Mouse (Mus musculus): ENCODE results near the gene Tmem189. TPM values are rescaled to one million over a fixed set of nuclear protein-coding genes. Genes with fewer than 3 reads are reported as not detected.

The Tmem189 gene
- total and polyA plus RNA-seq, 3 experiments, result 17.5 to 38.8 (median 20.1) TPM

DNA sequence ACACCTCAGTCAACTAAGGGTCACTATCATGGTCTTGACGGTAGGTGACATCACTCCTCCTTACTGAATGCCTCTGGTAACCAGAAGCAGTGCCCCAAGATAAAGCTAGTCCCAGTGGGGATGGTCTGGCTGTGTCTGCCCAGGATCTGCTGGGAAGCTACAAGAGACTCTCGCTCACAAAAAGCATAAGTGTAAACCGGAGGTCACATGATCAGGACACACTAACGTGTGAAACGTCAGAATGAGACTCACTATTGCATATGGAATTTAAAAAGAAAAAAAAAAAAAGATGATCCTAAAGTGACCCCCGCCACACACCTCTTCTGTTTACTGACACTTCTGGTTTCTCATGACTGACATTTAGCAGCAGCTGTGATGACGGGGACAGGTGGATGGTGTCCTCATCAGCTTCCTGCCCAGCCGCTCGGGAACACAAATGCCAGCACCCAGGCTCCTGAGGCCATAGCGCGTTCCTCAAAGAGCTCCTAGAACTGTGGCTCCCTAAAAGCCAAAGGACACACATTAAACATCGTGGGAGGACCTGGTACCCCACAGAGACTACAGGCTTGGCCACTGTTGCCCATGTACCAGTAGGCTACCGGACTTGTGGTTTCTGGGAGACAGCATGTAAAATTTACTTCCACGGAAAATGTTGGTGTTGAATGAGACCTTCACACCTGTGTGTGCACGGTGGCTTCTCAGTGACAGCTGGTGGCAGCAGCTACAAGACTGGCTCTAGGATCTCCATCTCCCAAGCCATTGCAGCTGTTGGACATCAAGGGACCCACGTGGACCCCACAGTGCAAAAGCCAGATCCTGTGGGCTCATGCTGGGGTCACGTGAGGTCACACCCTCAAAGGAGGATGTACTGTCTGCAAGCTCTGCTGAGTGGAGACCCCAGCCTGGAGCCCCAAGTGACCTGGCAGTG is 83.5 kb downstream of the Tmem189 start:
- ATAC-seq (ENCODE audit: extremely low read depth, insufficient number of reproducible peaks, low FRiP score, poor library complexity, severe bottlenecking), result no peak
- peaks cover 47% of the 10 kb centered on the region for H3K36me3 ChIP-seq (replicated peaks)
- H3K27me3 ChIP-seq (ENCODE audit: insufficient read depth, low read length), result peaks cover 32% of the 10 kb centered on the region
- no peak overlapping the region for H3K4me3 ChIP-seq (ENCODE audit: low read depth, low read length)
- no peak for DNase-seq (ENCODE audit: low spot score)
- no peaks in the 10 kb centered on the region for H3K9me3 ChIP-seq (replicated peaks)
- TF ChIP-seq TAL1 (conservative IDR thresholded peaks at IDR 0.05; ENCODE audit: low read depth, low read length) (no peak), GATA1 (IDR thresholded peaks at IDR 0.05; ENCODE audit: borderline replicate concordance, low read length) (no peak), POLR2AphosphoS5 (IDR thresholded peaks at IDR 0.05; ENCODE audit: insufficient replicate concordance, low read depth, low read length) (no peak), CTCF (IDR thresholded peaks at IDR 0.05; ENCODE audit: low read depth, low read length) (no peak), GATA2 (IDR thresholded peaks at IDR 0.05; ENCODE audit: borderline replicate concordance, low read depth, low read length) (no peak)
- H3K4me1 ChIP-seq (ENCODE audit: insufficient read depth, low read depth, low read length), result peaks cover 15% of the 10 kb centered on the region

DNA sequence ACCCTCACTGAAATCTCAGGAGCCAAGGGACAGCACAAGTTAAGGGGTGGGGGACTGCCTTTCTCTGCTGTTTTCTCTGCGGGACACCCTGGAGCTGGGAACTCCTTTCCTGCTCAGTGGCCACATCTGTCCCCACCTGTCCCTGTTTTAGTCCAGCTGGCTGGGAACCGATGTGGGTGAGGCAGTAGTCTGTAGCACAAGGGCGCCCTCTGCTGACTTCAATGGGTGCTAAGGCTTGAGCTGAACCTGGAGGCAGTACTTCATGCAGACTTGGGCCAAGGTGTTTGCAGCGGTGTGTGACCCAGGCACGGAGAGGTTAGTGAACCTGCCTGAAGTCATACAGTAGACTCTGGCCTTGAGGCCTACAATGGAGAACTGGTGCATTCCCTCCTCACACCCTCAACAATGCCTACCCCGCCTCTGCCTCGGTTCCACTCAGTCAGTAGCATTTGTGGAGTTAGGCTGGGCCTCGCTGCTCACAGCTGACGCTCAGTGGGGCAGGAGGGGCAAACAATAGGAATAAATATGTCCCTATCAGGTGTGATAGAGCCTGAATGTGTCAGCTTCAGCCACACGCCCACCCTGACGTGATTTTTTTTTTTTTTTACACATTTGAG is 84.3 kb downstream of the Tmem189 start:
- DNase-seq (ENCODE audit: low spot score) (peak; percentile 60), ATAC-seq (ENCODE audit: extremely low read depth, insufficient number of reproducible peaks, low FRiP score, poor library complexity, severe bottlenecking) (peak; percentile 43; the same call in 1 of the 2 replicates)
- Histone ChIP-seq H3K27me3 (ENCODE audit: insufficient read depth, low read length) (peaks cover 40% of the 10 kb centered on the region), H3K9me3 (replicated peaks) (no peaks in the 10 kb centered on the region), H3K4me3 (ENCODE audit: low read depth, low read length) (no peak overlapping the region), H3K4me1 (ENCODE audit: insufficient read depth, low read depth, low read length) (peaks cover 9% of the 10 kb centered on the region), H3K36me3 (replicated peaks) (peaks cover 39% of the 10 kb centered on the region)
- peak; percentile 54 for TF ChIP-seq CTCF (IDR thresholded peaks at IDR 0.05; ENCODE audit: low read depth, low read length)
- no peak for TF ChIP-seq GATA1 (IDR thresholded peaks at IDR 0.05; ENCODE audit: borderline replicate concordance, low read length)

DNA sequence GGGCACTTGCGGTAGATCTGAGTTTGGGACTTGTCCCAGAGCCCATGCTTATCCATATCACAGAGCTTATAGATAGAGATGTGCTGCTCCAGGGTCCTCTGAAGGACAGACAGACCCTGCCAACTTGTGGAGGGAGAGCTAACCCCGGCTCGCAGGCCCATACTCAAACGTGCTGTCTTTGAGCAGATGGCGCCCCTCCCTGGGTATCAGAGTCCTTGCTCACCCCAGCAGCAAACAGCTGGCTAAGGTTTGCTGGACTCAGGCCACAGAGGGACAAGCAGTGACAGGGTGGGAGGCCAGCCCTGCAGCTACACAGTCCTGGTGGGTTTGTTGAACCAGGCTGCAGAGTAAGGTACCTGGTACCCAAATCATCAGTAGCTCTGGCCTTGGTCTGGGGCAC is 86.6 kb downstream of the Tmem189 start:
- no peak for ATAC-seq (ENCODE audit: extremely low read depth, insufficient number of reproducible peaks, low FRiP score, poor library complexity, severe bottlenecking)

DNA sequence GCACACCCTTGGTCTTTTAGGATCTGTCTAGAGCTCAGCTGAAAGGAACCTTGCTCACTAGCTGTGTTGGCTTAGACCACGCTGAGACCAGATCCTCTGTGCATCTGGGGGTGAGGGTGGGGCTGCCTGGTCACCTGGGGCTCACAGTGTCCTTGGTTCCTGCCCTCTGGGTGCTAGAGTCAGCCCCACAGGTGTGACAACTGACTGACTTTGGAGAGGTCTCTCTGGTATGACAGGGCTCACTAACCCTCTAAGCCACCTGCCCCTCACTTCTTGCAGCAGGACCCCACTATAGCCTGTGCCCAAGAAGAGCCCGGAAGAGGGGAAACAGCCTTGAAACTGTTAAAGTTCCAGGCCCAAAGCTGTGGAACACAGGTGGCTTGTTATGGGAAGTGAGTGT is 87.3 kb downstream of the Tmem189 start:
- H3K4me3 ChIP-seq (ENCODE audit: low read depth, low read length), result no peak overlapping the region
- ATAC-seq (ENCODE audit: extremely low read depth, insufficient number of reproducible peaks, low FRiP score, poor library complexity, severe bottlenecking), result no peak
- H3K36me3 ChIP-seq (replicated peaks), result peaks cover 21% of the 10 kb centered on the region
- no peak for DNase-seq (ENCODE audit: low spot score)
- no peaks in the 10 kb centered on the region for H3K9me3 ChIP-seq (replicated peaks)
- H3K4me1 ChIP-seq (ENCODE audit: insufficient read depth, low read depth, low read length), result peaks cover 8% of the 10 kb centered on the region
- no peak for TF ChIP-seq TAL1 (conservative IDR thresholded peaks at IDR 0.05; ENCODE audit: low read depth, low read length)
- no peak for TF ChIP-seq POLR2AphosphoS5 (IDR thresholded peaks at IDR 0.05; ENCODE audit: insufficient replicate concordance, low read depth, low read length)
- TF ChIP-seq CTCF (IDR thresholded peaks at IDR 0.05; ENCODE audit: low read depth, low read length), result no peak
- no peak for TF ChIP-seq GATA2 (IDR thresholded peaks at IDR 0.05; ENCODE audit: borderline replicate concordance, low read depth, low read length)
- H3K27me3 ChIP-seq (ENCODE audit: insufficient read depth, low read length), result peaks cover 57% of the 10 kb centered on the region

More for the DNA sequence above, 86.6 kb downstream of the Tmem189 start:
- H3K36me3 ChIP-seq (replicated peaks), result peaks cover 25% of the 10 kb centered on the region
- peaks cover 8% of the 10 kb centered on the region for H3K4me1 ChIP-seq (ENCODE audit: insufficient read depth, low read depth, low read length)
- no peak overlapping the region for H3K4me3 ChIP-seq (ENCODE audit: low read depth, low read length)
- peaks cover 56% of the 10 kb centered on the region for H3K27me3 ChIP-seq (ENCODE audit: insufficient read depth, low read length)
- H3K9me3 ChIP-seq (replicated peaks), result no peaks in the 10 kb centered on the region
- no peak for TF ChIP-seq GATA2 (IDR thresholded peaks at IDR 0.05; ENCODE audit: borderline replicate concordance, low read depth, low read length)
- no peak for TF ChIP-seq GATA1 (IDR thresholded peaks at IDR 0.05; ENCODE audit: borderline replicate concordance, low read length)
- TF ChIP-seq POLR2AphosphoS5 (IDR thresholded peaks at IDR 0.05; ENCODE audit: insufficient replicate concordance, low read depth, low read length), result no peak
- no peak for TF ChIP-seq CTCF (IDR thresholded peaks at IDR 0.05; ENCODE audit: low read depth, low read length)
- no peak for TF ChIP-seq TAL1 (conservative IDR thresholded peaks at IDR 0.05; ENCODE audit: low read depth, low read length)
- DNase-seq (ENCODE audit: low spot score), result no peak

DNA sequence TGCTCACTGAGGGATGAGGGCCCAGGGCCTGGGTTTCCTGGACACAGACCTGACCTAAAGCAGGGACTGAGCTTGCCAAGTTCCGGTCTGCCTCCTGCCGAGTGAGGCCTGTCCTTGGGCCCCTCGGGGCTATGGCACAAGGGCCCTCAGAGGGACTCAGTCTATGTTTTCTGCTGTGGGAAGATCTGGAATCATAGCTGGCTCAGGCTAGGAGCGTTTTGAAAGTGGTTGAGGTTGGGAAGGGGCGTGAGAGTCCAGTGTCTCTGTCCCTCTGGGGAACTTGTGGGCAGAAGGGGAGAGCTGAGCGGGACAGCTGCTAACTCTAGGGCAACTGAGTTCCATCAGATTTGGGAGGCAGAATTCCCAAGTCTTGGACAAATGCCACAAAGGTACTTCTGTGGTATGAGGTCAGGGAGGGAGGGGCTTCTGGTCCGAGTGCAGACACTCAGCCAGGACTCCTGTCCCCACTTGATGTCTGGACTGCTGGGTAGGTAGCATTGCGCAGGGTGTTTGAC is 89.1 kb downstream of the Tmem189 start:
- H3K36me3 ChIP-seq (replicated peaks), result peaks cover 3% of the 10 kb centered on the region
- TF ChIP-seq GATA2 (IDR thresholded peaks at IDR 0.05; ENCODE audit: borderline replicate concordance, low read depth, low read length) (no peak), GATA1 (IDR thresholded peaks at IDR 0.05; ENCODE audit: borderline replicate concordance, low read length) (no peak), TAL1 (conservative IDR thresholded peaks at IDR 0.05; ENCODE audit: low read depth, low read length) (no peak), POLR2AphosphoS5 (IDR thresholded peaks at IDR 0.05; ENCODE audit: insufficient replicate concordance, low read depth, low read length) (no peak)
- H3K4me3 ChIP-seq (ENCODE audit: low read depth, low read length), result no peak overlapping the region
- no peaks in the 10 kb centered on the region for H3K9me3 ChIP-seq (replicated peaks)
- DNase-seq (ENCODE audit: low spot score) (no peak), ATAC-seq (ENCODE audit: extremely low read depth, insufficient number of reproducible peaks, low FRiP score, poor library complexity, severe bottlenecking) (no peak)
- H3K4me1 ChIP-seq (ENCODE audit: insufficient read depth, low read depth, low read length), result peaks cover 5% of the 10 kb centered on the region
- peaks cover 65% of the 10 kb centered on the region for H3K27me3 ChIP-seq (ENCODE audit: insufficient read depth, low read length)

DNA sequence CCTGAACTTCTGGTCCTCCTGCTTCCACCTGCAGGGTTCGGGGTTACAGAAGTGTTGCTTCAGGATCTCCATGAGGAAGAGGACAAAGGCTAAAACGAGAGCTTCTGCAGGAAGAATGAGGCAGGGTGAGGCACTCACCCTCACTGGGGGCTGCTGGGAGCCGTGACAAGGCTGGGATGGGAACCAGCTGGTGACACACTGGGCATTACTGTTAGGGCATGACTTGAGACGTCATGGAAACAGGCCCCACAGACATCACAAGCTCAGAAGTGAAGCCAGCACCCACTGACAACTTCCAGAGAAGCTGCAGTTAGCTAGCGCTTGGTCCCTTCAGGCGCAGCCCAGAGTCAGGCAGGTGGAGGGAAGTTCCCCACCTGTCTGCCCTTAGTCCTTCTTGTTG is 89.7 kb downstream of the Tmem189 start:
- Histone ChIP-seq H3K4me3 (ENCODE audit: low read depth, low read length) (no peak overlapping the region), H3K4me1 (ENCODE audit: insufficient read depth, low read depth, low read length) (no peaks in the 10 kb centered on the region), H3K36me3 (replicated peaks) (no peaks in the 10 kb centered on the region), H3K9me3 (replicated peaks) (no peaks in the 10 kb centered on the region), H3K27me3 (ENCODE audit: insufficient read depth, low read length) (peaks cover 65% of the 10 kb centered on the region)
- ATAC-seq (ENCODE audit: extremely low read depth, insufficient number of reproducible peaks, low FRiP score, poor library complexity, severe bottlenecking) (no peak), DNase-seq (ENCODE audit: low spot score) (no peak)
- no peak for TF ChIP-seq TAL1 (conservative IDR thresholded peaks at IDR 0.05; ENCODE audit: low read depth, low read length)
- no peak for TF ChIP-seq CTCF (IDR thresholded peaks at IDR 0.05; ENCODE audit: low read depth, low read length)
- TF ChIP-seq POLR2AphosphoS5 (IDR thresholded peaks at IDR 0.05; ENCODE audit: insufficient replicate concordance, low read depth, low read length), result no peak
- TF ChIP-seq GATA2 (IDR thresholded peaks at IDR 0.05; ENCODE audit: borderline replicate concordance, low read depth, low read length), result no peak
- TF ChIP-seq GATA1 (IDR thresholded peaks at IDR 0.05; ENCODE audit: borderline replicate concordance, low read length), result no peak
